Mouse (Mus musculus) midbrain, embryonic 16.5 days (tissue): ENCODE results near the gene Trip6. TPM values are rescaled to one million over a fixed set of nuclear protein-coding genes. Genes with fewer than 3 reads are reported as not detected.
A peak's percentile ranks its signal among the peaks of the same experiment; 100 is the strongest.

ENCODE experiments used
- ATAC-seq: fragments of 200-750 bp; cut with Nextera tagmentation; 2 replicates; pipeline ENCODE4 v1.8.0; 2017; ENCODE audit warnings: moderate TSS enrichment
- H3K27ac ChIP-seq: fragments of 300-500 bp; sonication (generic); 2 replicates; pipeline ENCODE4 v1.5.1; 2014; ENCODE audit warnings: mild to moderate bottlenecking, low read length, mixed read lengths
- H3K27me3 ChIP-seq: fragments of 300-500 bp; sonication (generic); 2 replicates; pipeline ENCODE4 v1.6.1; 2014; ENCODE audit warnings: low read depth, low read length, mixed read lengths; ENCODE audit not compliant: control insufficient read depth, insufficient read depth
- H3K36me3 ChIP-seq: fragments of 300-500 bp; sonication (generic); 2 replicates; pipeline ENCODE4 v1.6.1; 2014; ENCODE audit warnings: mild to moderate bottlenecking, low read length, moderate library complexity, mixed read lengths; ENCODE audit not compliant: control insufficient read depth, insufficient read depth
- H3K4me1 ChIP-seq: fragments of 300-500 bp; sonication (generic); 2 replicates; pipeline ENCODE4 v1.6.1; 2014; ENCODE audit warnings: mild to moderate bottlenecking, low read length, mixed read lengths; ENCODE audit not compliant: control insufficient read depth, insufficient read depth
- H3K4me2 ChIP-seq: fragments of 300-500 bp; sonication (generic); 2 replicates; pipeline ENCODE4 v1.6.1; 2014; ENCODE audit warnings: mild to moderate bottlenecking, low read length, mixed read lengths
- H3K4me3 ChIP-seq: fragments of 300-500 bp; sonication (generic); 2 replicates; pipeline ENCODE4 v1.5.1; 2014; ENCODE audit warnings: low read depth, mild to moderate bottlenecking, low read length, moderate library complexity, mixed read lengths
- H3K9ac ChIP-seq: fragments of 300-500 bp; sonication (generic); 2 replicates; pipeline ENCODE4 v1.6.1; 2014; ENCODE audit warnings: low read depth, low read length, mixed read lengths
- H3K9me3 ChIP-seq: fragments of 300-500 bp; sonication (generic); replicated peaks from 2 replicates; pipeline ENCODE4 v1.6.1; 2014; ENCODE audit warnings: mild to moderate bottlenecking, low read length, mixed read lengths; ENCODE audit not compliant: control insufficient read depth, poor library complexity, severe bottlenecking
- WGBS: fragments of 180-500 bp; shearing (Covaris S2); extraction: QIAGEN DNeasy Blood & Tissue Kit; methylation state at CpG from one replicate; pipeline ENCODE4 v1.1.7; 2014; 5-methylcytosine and 5-hydroxymethylcytosine counted together
- polyA plus RNA-seq: library from polyadenylated mRNA; unstranded; fragments of >200 nt; fragmentation: Nextera tagmentation; extraction: Ambion mirVana; gene quantifications from 2 replicates; pipeline ENCODE4 v1.2.1, GENCODE M21; 2015

The Trip6 gene
- polyA plus RNA-seq, 1 experiment from 2014 or later: 13.1 TPM

- no peak overlapping the region for H3K4me2 ChIP-seq
- peaks cover 46% of the 10 kb centered on the region for H3K36me3 ChIP-seq
- H3K27me3 ChIP-seq: no peaks in the 10 kb centered on the region
- no peak overlapping the region for H3K27ac ChIP-seq
- H3K4me1 ChIP-seq: peaks cover 16% of the 10 kb centered on the region
- no peak for ATAC-seq
- WGBS: 93% methylated on average over 14 of the region's 14 CpGs
- H3K9ac ChIP-seq: no peak overlapping the region
- no peaks in the 10 kb centered on the region for H3K9me3 ChIP-seq
- H3K4me3 ChIP-seq: no peak overlapping the region
These were observed 17.1 kb downstream of the Trip6 start for GRCm38 (mm10) chr5:137297126-137297525.

- ATAC-seq: no peak
- H3K27ac ChIP-seq: no peak overlapping the region
- no peak overlapping the region for H3K4me2 ChIP-seq
- H3K27me3 ChIP-seq: no peaks in the 10 kb centered on the region
- peaks cover 36% of the 10 kb centered on the region for H3K36me3 ChIP-seq
- no peak overlapping the region for H3K4me3 ChIP-seq
- no peaks in the 10 kb centered on the region for H3K9me3 ChIP-seq
- 89% methylated on average over 15 of the region's 15 CpGs for WGBS
- H3K9ac ChIP-seq: no peak overlapping the region
- H3K4me1 ChIP-seq: peaks cover 16% of the 10 kb centered on the region
These were observed 18.5 kb downstream of the Trip6 start for GRCm38 (mm10) chr5:137295712-137296111.

DNA sequence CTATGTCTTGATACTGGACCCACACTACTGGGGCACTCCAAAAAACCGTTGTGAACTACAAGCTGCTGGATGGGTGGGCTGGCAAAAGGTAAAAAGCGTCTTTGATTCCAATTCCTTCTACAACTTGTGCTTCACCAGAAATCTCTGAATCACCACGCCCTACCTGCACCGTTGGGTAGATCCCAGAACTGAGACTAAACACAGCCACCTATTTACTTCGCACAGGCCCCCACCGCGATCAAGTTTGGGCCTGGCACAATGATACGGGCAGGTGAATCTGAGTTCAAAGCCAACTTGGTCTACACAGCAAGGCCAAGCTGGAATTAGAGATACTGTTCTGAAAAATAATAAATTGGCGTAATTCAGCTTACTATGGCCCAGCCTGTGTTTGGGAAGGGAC, 18.9 kb downstream of the Trip6 start:
- no peaks in the 10 kb centered on the region for H3K27me3 ChIP-seq
- no peak for ATAC-seq
- H3K4me2 ChIP-seq: peak overlapping the region; percentile 95
- H3K4me3 ChIP-seq: peak overlapping the region; percentile 55; the same call in 1 of the 2 replicates
- peaks cover 32% of the 10 kb centered on the region for H3K36me3 ChIP-seq
- no peaks in the 10 kb centered on the region for H3K9me3 ChIP-seq
- H3K4me1 ChIP-seq: peaks cover 16% of the 10 kb centered on the region
- peak overlapping the region; percentile 81 for H3K9ac ChIP-seq
- no peak overlapping the region for H3K27ac ChIP-seq
- 83% methylated on average over 9 of the region's 9 CpGs for WGBS

DNA sequence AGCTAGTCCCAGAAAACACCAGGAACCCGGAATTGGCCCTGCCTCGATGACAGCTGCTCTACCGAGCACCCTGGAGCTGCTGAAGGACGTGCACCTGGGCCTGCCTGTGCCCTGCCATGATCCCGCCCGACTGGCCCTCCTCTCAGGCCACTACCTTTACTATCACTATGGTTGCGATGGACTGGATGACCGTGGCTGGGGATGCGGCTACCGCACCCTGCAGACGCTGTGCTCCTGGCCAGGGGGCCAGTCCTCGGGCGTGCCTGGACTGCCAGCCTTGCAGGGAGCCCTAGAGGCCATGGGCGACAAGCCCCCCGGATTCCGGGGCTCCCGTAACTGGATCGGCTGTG, 19.5 kb downstream of the Trip6 start:
- peak; percentile 59 for ATAC-seq

GRCm38 (mm10) chr5:137293839-137294743, 20.1 kb downstream of the Trip6 start, which contains the start of gene Ufsp1:
Ufsp1 (plus strand) TSS chr5:137294629.
- ATAC-seq: peak; percentile 97
- H3K9me3 ChIP-seq: no peaks in the 10 kb centered on the region
- WGBS: under 1% methylated on average over 52 of the region's 52 CpGs
- peaks cover 25% of the 10 kb centered on the region for H3K36me3 ChIP-seq
- peak within 1 kb of the TSS; percentile 55 for H3K4me3 ChIP-seq
- 0 out of 2 replicates have a peak, but pooled peaks cover 4% of the 10 kb centered on the region for H3K27me3 ChIP-seq
- H3K9ac ChIP-seq: peak within 1 kb of the TSS; percentile 81
- H3K27ac ChIP-seq: peak within 1 kb of the TSS; percentile 86
- peak within 1 kb of the TSS; percentile 95 for H3K4me2 ChIP-seq
- peaks cover 16% of the 10 kb centered on the region for H3K4me1 ChIP-seq

More for the DNA sequence above, 19.5 kb downstream of the Trip6 start:
- Histone ChIP-seq H3K27me3 (0 out of 2 replicates have a peak, but pooled peaks cover 4% of the 10 kb centered on the region), H3K4me2 (peak overlapping the region; percentile 95), H3K36me3 (peaks cover 27% of the 10 kb centered on the region), H3K4me3 (peak overlapping the region; percentile 55), H3K9me3 (no peaks in the 10 kb centered on the region), H3K4me1 (peaks cover 16% of the 10 kb centered on the region), H3K9ac (peak overlapping the region; percentile 81), H3K27ac (peak overlapping the region; percentile 85)
- WGBS: 8% methylated on average over 18 of the region's 18 CpGs

GRCm38 (mm10) chr5:137293282-137293681, 20.9 kb downstream of the Trip6 start:
- H3K4me2 ChIP-seq: peak overlapping the region; percentile 95
- peaks cover 22% of the 10 kb centered on the region for H3K36me3 ChIP-seq
- no peak for ATAC-seq
- 0 out of 2 replicates have a peak, but pooled peaks cover 4% of the 10 kb centered on the region for H3K27me3 ChIP-seq
- peaks cover 18% of the 10 kb centered on the region for H3K4me1 ChIP-seq
- WGBS: 0% methylated on average over 14 of the region's 15 CpGs
- peak overlapping the region; percentile 86 for H3K27ac ChIP-seq
- H3K9ac ChIP-seq: peak overlapping the region; percentile 81
- peak overlapping the region; percentile 55 for H3K4me3 ChIP-seq
- H3K9me3 ChIP-seq: no peaks in the 10 kb centered on the region

DNA sequence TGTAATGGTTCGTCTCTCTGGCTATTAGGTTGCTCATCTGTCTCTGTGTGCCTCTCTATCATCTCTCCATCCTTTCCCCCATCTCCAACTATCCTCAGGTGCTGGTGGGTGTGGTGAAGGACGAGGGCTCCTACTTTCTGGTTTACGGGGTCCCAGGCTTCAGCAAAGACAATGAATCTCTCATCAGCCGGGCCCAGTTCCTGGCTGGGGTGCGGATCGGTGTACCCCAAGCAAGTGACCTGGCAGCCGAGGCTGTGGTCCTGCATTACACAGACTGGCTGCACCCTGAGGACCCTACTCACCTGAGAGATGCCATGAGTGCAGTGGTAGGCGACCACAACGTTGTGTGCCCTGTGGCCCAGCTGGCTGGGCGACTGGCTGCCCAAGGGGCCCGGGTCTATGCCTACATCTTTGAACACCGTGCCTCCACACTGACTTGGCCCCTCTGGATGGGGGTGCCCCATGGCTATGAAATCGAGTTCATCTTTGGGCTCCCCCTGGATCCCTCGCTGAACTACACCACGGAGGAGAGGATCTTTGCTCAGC, 22.8 kb downstream of the Trip6 start:
- Histone ChIP-seq H3K27ac (no peak overlapping the region), H3K4me3 (no peak overlapping the region), H3K9me3 (no peaks in the 10 kb centered on the region), H3K36me3 (peaks cover 5% of the 10 kb centered on the region), H3K4me2 (no peak overlapping the region), H3K4me1 (peaks cover 27% of the 10 kb centered on the region), H3K9ac (no peak overlapping the region), H3K27me3 (0 out of 2 replicates have a peak, but pooled peaks cover 4% of the 10 kb centered on the region)
- WGBS: 78% methylated on average over 15 of the region's 15 CpGs
- ATAC-seq: no peak

DNA sequence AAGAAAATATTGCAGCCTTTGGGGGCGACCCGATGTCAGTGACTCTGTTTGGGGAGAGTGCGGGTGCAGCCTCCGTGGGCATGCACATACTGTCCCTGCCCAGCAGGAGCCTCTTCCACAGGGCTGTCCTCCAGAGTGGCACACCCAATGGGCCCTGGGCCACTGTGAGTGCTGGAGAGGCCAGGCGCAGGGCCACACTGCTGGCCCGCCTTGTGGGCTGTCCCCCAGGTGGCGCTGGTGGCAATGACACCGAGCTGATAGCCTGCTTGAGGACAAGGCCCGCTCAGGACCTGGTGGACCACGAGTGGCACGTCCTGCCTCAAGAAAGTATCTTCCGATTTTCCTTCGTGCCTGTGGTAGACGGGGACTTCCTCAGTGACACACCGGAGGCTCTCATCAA, 23.5 kb downstream of the Trip6 start:
- ATAC-seq: no peak
- peak overlapping the region; percentile 35 for H3K4me2 ChIP-seq
- WGBS: 28% methylated on average over 15 of the region's 15 CpGs
- H3K4me3 ChIP-seq: no peak overlapping the region
- peaks cover 32% of the 10 kb centered on the region for H3K4me1 ChIP-seq
- peaks cover 3% of the 10 kb centered on the region; the same call in 1 of the 2 replicates for H3K36me3 ChIP-seq
- H3K9me3 ChIP-seq: no peaks in the 10 kb centered on the region
- H3K27ac ChIP-seq: no peak overlapping the region
- H3K9ac ChIP-seq: no peak overlapping the region
- H3K27me3 ChIP-seq: 0 out of 2 replicates have a peak, but pooled peaks cover 4% of the 10 kb centered on the region
